Mouse (Mus musculus) heart, adult 2 months (tissue): Measurements from ENCODE around the gene Gatb.

ENCODE experiments used
- CTCF ChIP-seq: fragments of 200-600 bp; IDR thresholded peaks from 2 replicates; pipeline ENCODE4 v1.8.1; 2022; ENCODE audit warnings: antibody characterized with exemption, mild to moderate bottlenecking, moderate library complexity
- EP300 ChIP-seq: fragments of 200-500 bp; IDR thresholded peaks from 2 replicates; pipeline ENCODE4 v1.6.1; 2011; ENCODE audit warnings: low read depth, low read length, control low read depth; ENCODE audit not compliant: insufficient read depth
- POLR2A ChIP-seq: fragments of 200-500 bp; IDR thresholded peaks from 2 replicates; pipeline ENCODE4 v1.6.1; 2011; ENCODE audit warnings: mild to moderate bottlenecking, low read depth, low read length, control low read depth; ENCODE audit not compliant: insufficient read depth

GRCm38 (mm10) chr3:85594452-85594851 is 20.5 kb downstream of the Gatb start:
- TF ChIP-seq CTCF, result no peak
- no peak for TF ChIP-seq POLR2A
- no peak for TF ChIP-seq EP300
